Mouse (Mus musculus) thymus, postnatal 14 days (tissue): Measurements from ENCODE around the gene Crmp1.

ENCODE experiments used
- DNase-seq: peaks from one replicate; pipeline ENCODE4 v3.0.0; 2021

Crmp1 gene

GRCm38 (mm10) chr5:37241651-37242151, at the start of gene Crmp1:
TSS of gene Crmp1 (plus strand) at chr5:37241940.
- no peak for DNase-seq

DNA sequence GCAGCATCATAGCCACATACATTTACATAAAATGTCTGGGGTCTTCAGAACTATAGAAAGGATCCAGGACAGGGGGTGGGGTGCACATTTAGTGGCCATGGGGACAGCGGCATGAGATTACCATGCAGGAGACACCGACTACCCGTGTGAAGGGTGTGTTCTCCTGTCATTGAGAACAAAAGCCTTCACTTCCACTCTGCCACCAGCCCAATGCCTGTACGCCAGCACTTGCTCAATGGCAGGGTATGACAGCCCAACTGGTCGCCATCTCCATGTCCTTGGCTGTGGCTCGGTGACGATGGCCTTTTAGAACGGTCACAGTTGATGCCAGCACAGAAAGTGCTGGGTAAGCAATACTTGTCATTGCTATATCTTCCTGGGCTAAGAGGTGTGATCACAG, 45.5 kb upstream of the Crmp1 start:
- DNase-seq = no peak

GRCm38 (mm10) chr5:37196666-37197250, 45.0 kb upstream of the Crmp1 start:
- DNase-seq = peak; percentile 16

- no peak for DNase-seq
Measured at GRCm38 (mm10) chr5:37197423-37197822, 44.3 kb upstream of the Crmp1 start.

- DNase-seq = no peak
Measured at GRCm38 (mm10) chr5:37198011-37198688, 43.6 kb upstream of the Crmp1 start.

DNA sequence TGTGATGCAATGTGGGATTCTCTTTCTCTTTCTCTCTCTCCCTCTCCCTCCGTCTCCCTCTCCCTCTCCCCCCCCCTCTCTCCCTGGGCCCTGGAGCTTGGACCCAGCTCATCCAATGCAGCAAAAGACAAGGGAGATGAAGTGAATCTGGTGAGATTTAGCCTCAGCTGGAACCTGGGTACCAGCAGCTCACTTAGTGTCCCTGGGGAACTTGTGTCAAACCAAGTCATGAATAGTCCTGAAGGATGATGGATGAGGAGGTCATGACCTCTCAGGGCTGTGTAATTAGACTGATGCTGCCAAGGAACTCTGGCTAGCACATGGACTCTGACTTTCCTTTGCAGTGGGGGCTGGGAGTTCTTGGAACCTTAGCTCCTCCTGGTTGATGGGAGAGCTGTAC, 39.5 kb upstream of the Crmp1 start:
- DNase-seq = no peak

GRCm38 (mm10) chr5:37204886-37205285, 36.9 kb upstream of the Crmp1 start:
- DNase-seq = no peak

DNA sequence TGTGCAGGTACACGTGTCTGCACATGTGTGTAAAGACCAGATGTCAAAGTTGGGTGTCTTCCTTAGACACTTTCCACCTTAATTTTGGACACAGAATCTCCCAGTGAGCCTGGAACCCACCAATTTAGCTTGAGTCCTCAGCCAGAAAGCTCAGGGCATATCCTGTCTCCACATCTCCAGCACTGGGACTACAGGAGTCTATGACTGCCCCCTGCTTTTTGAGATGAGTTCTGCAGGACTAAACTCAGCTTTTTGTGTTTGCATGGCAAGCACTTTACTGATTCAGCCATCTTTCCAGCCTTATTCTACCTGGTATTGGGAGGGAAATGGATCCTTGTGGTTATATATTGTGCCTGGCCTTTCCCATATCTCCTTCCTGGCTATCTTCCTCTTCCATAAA, 36.3 kb upstream of the Crmp1 start:
- DNase-seq = no peak

- DNase-seq = no peak
Measured at GRCm38 (mm10) chr5:37206364-37206763, 35.4 kb upstream of the Crmp1 start.

GRCm38 (mm10) chr5:37212938-37213708, 28.6 kb upstream of the Crmp1 start:
- no peak for DNase-seq

- DNase-seq = no peak
Measured at GRCm38 (mm10) chr5:37213709-37214103, 28.0 kb upstream of the Crmp1 start.

- DNase-seq = no peak
Measured at GRCm38 (mm10) chr5:37214614-37215013, 27.1 kb upstream of the Crmp1 start.

- DNase-seq = no peak
Measured at GRCm38 (mm10) chr5:37215276-37215675, 26.5 kb upstream of the Crmp1 start.

DNA sequence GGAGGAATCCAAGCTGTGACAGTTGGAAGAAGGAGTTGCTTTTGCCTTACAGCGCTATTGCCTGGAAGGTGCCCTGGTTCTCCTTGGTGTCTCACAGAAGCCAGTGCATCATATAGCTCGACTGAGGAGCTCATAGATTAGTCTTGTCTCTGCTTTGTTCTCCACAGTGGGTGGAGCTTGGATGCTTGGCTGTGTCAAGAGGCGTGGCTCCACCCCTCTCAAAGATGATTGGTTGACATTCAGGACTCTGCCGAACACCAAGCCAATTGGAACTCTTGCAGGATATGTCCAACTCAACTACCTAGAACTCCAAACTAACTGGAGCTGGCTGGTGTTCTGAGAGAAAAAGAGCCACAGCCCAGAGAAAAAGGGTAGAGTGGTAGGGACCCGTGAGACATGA, 22.1 kb upstream of the Crmp1 start:
- DNase-seq = no peak

- no peak for DNase-seq
Measured at GRCm38 (mm10) chr5:37220575-37220974, 21.2 kb upstream of the Crmp1 start.

GRCm38 (mm10) chr5:37221563-37221962, 20.2 kb upstream of the Crmp1 start:
- no peak for DNase-seq

GRCm38 (mm10) chr5:37222316-37222715, 19.4 kb upstream of the Crmp1 start:
- DNase-seq = no peak

DNA sequence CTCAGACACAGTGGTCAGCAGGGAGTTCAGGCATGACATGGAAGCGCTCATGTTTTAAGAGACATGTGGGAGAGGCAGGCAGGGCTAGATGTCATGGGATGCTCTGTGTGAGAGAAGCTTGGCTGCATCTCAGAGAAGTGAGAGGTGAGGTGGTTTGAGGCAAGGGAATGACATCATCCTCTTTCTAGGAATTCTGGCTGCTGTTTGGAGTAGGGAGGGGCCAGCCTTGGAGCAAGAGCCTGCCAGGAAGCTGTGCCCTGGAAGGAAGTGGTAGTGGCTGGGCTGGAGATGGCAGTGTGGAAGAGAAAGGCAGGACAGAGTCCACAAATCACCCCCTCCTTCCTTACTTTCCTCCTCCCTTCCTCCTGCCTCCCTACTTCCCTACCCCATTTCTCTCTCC, 16.0 kb upstream of the Crmp1 start:
- DNase-seq = no peak

DNA sequence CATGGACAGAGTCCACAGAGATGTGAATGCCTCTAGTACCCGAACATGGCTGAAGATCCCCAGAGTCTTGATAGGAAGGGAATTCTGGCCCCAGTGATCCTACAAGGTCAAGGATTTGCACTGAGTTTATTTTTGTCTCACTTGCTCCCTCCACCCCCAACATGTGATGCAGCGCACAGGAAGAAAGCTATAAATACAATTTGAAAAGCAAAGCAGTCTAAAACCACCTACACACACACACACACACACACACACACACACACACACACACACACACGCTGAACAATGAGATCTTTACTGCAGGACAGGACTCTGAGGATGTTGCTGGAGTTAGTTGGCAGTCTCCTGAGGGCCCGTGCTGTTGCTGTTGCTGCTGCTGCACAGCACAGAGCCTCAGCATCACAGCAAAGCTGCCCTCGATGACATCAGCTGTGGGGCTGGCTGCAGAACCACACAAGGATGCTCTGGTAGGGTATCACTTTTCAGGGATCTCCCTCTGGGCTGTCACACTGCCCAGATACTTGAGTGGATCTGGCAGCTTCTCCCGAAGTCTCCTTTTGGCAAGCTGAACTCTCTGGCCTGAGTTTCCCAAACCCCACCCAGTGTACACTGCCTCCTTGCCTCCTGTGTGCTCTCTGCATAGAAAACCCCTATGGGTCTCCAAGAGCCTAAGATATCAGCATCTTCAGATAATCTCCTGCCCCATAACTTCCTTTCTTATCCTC, 13.6 kb upstream of the Crmp1 start:
- no peak for DNase-seq

DNA sequence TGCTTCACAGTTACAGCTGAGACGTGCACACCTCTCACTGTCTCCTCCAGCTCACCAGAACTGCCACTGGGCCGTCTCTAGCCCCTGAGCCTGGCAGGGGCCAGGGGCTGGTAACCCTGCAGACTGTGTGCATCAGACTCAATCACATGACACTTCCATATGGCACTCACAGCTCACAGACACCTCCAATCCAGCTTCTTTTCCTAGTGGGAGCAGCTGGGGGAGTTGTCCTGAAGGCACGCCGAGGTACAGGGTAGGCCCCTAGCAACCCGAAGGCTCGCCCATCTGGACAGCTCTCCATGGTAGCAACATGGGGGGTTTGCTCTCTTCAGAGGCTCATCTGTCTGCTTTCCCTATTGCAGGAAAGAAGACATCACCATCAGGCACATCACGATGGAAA, 12.8 kb upstream of the Crmp1 start:
- DNase-seq = no peak

- DNase-seq = no peak
Measured at GRCm38 (mm10) chr5:37233010-37233557, 8.7 kb upstream of the Crmp1 start.

DNA sequence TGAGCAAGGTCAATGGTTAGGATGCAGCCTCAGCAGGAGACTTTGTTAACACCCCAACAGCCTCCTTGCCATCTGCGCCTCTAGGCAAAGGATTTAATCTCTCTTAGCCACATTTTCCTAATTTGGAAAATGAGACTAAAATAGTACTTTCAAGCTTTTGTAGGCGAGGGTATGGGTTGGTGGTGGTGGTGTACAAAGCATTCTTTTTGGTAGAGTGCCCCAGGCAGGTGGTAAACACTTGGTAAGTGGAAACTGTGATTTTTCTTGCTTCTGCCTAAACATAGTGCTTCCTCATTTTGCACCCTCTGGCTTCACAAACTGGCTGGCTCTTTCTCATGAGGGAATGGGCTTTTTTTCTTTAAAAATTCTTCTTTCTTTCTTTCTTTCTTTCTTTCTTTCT, 3.1 kb upstream of the Crmp1 start:
- DNase-seq = no peak

- DNase-seq = no peak
Measured at GRCm38 (mm10) chr5:37240550-37240949, 1.2 kb upstream of the Crmp1 start.
